Mouse (Mus musculus) spleen, adult 2 months (tissue): ENCODE results near the gene Thbs3. TPM values are rescaled to one million over a fixed set of nuclear protein-coding genes. Genes with fewer than 3 reads are reported as not detected.

Experiments
- DNase-seq, 2 experiments: peaks; one replicate each; pipeline versions ENCODE4 v3.0.0 to v3.0.0-alpha.2; 2012 to 2021; ENCODE audit warnings: low spot score in 2 of 2, low read depth in 1 of 2
- H3K27ac ChIP-seq: fragments of 200-500 bp; 2 replicates; pipeline ENCODE4 v1.5.1; 2012; ENCODE audit warnings: low read length, inconsistent platforms; ENCODE audit not compliant: insufficient read depth
- H3K27me3 ChIP-seq: fragments of 200-500 bp; 2 replicates; pipeline ENCODE4 v1.6.1; 2012; ENCODE audit warnings: mild to moderate bottlenecking, moderate library complexity, low read length, inconsistent platforms; ENCODE audit not compliant: control insufficient read depth, insufficient read depth
- H3K36me3 ChIP-seq: fragments of 200-500 bp; 2 replicates; pipeline ENCODE4 v1.6.1; 2012; ENCODE audit warnings: mild to moderate bottlenecking, low read length, inconsistent platforms; ENCODE audit not compliant: control insufficient read depth, insufficient read depth
- H3K4me1 ChIP-seq: fragments of 200-500 bp; 2 replicates; pipeline ENCODE4 v1.6.1; 2011; ENCODE audit warnings: inconsistent platforms; ENCODE audit not compliant: control insufficient read depth, insufficient read depth, insufficient read length
- H3K4me3 ChIP-seq: fragments of 200-500 bp; 2 replicates; pipeline ENCODE4 v1.5.1; 2011; ENCODE audit warnings: mild to moderate bottlenecking, inconsistent platforms; ENCODE audit not compliant: insufficient read depth, insufficient read length; ENCODE audit errors: extremely low read depth
- CTCF ChIP-seq: fragments of 200-500 bp; IDR thresholded peaks from 2 replicates; pipeline ENCODE4 v1.5.1; 2011; ENCODE audit warnings: mild to moderate bottlenecking, inconsistent platforms; ENCODE audit not compliant: insufficient read depth, insufficient read length, insufficient replicate concordance; ENCODE audit errors: extremely low read depth
- POLR2A ChIP-seq: fragments of 200-500 bp; IDR thresholded peaks from 2 replicates; pipeline ENCODE4 v1.6.1; 2011; ENCODE audit warnings: low read depth, low read length, inconsistent platforms
- WGBS: fragments of 180-500 bp; shearing (Covaris S2); methylation state at CpG from one replicate; pipeline ENCODE4 v1.1.7; 2018; 5-methylcytosine and 5-hydroxymethylcytosine counted together
- polyA plus RNA-seq: library from polyadenylated mRNA; depleted of rRNA; stranded (reverse); fragments of >200 nt; gene quantifications from 2 replicates; pipeline ENCODE4 v1.2.3, GENCODE M21; 2012

The Thbs3 gene
- polyA plus RNA-seq, 1 experiment = 3.4 TPM

- Histone ChIP-seq H3K27ac (peak within 1 kb of the TSS; percentile 51), H3K36me3 (no peaks in the 10 kb centered on the region), H3K27me3 (no peaks in the 10 kb centered on the region), H3K4me3 (peak within 1 kb of the TSS; percentile 90), H3K4me1 (peaks cover 32% of the 10 kb centered on the region)
- TF ChIP-seq POLR2A = no peak; the same call in 1 of the 2 replicates
- peak; percentile 88; the same call in 1 of the 2 replicates for TF ChIP-seq CTCF
- WGBS = under 1% methylated on average over 42 of the region's 42 CpGs
- DNase-seq = peak; percentile 78 to 83
These were observed 31.5 kb downstream of the Thbs3 start, which contains the start of gene Trim46 for GRCm38 (mm10) chr3:89246261-89247100. Trim46 (minus strand) TSS chr3:89246309.

DNA sequence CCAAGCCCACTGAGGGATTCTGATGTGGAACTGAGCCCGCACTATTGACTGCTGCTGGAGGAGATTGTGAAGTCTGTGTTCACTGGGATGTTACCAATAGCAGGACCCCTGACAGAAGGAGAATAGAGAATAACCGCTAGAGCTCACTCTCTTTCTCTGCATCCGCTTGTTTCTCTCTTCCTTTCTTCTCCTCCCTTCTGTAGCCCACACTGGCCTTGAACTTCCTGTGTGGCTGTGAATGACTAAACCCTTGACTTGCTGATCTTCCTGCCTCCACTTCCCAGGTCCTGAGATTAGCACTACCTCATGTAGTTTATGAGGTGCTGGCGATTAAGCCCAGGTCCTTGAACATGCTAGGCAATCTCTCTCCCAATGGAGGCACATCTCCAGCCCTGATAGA, 32.5 kb downstream of the Thbs3 start:
- TF ChIP-seq CTCF (no peak), POLR2A (no peak)
- no peak for DNase-seq
- 63% methylated on average over 4 of the region's 4 CpGs for WGBS
- Histone ChIP-seq H3K4me1 (peaks cover 36% of the 10 kb centered on the region), H3K27ac (no peak overlapping the region), H3K4me3 (no peak overlapping the region), H3K36me3 (no peaks in the 10 kb centered on the region), H3K27me3 (no peaks in the 10 kb centered on the region)

DNA sequence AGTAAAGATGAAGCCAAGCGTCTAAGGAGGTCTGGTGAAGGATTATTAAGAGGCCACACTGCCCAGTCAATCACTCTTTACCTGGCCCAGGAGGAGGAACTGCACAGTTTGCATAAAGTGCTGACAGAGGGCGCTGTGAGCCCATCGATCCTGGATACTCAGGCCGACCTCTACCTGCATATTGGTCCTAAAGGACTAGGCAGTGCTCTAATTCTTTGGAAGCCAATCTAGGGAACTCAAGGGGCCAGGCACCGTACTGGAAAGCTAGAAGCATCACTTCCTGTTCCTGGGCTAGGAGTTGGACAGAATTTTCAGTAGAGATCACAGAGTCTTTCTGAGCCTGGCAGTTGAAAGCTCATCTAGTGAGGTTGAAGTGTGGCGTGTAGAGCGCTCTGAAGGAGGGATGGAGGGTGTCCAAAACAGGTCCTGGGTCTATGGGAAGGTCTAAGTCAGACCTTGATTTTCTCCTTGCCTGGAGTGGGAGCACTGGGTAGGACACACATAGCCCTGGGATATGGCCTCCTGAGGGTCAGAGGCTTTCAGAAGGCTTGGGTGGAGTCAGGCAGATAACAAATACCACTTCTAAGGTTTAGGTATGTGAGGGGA, 35.6 kb downstream of the Thbs3 start:
- Histone ChIP-seq H3K27me3 (no peaks in the 10 kb centered on the region), H3K4me3 (no peak overlapping the region), H3K27ac (peak overlapping the region; percentile 82), H3K36me3 (no peaks in the 10 kb centered on the region), H3K4me1 (peaks cover 23% of the 10 kb centered on the region)
- peak in 1 of 2 experiments; percentile 79 for DNase-seq
- WGBS = 16% methylated on average over 7 of the region's 7 CpGs
- TF ChIP-seq CTCF (peak; percentile 87; the same call in 1 of the 2 replicates), POLR2A (no peak)

DNA sequence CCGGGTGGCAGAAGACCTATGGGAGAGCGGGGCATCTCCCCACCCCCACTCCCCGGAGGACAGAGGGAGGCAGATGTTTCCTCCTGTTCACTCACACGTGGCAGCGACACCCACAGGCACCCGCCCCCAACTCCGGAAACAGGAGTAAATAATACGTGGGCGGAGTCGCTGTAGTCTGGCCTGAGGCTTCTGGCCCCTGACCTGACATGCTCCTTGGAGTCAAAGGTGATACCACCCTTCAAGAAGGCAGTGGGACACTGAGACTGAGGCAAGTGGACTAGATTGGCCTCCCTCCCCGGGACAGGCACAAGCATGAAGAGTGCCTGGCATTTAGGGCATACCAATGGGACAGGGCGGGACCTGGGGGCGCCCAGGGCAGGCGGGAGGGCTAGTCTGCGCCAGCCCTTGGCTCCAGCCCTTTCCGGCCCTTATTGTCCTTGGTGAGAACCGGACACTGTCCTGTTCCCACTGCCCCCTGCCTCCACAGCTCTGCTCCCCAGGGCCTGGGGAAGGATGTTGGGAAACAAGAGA, 36.5 kb downstream of the Thbs3 start:
- Histone ChIP-seq H3K27ac (peak overlapping the region; percentile 87), H3K36me3 (no peaks in the 10 kb centered on the region), H3K4me1 (peaks cover 19% of the 10 kb centered on the region), H3K4me3 (peak overlapping the region; percentile 64), H3K27me3 (no peaks in the 10 kb centered on the region)
- 4% methylated on average over 17 of the region's 17 CpGs for WGBS
- no peak for TF ChIP-seq CTCF
- peak; percentile 64 for TF ChIP-seq POLR2A
- peak in 1 of 2 experiments; percentile 89 for DNase-seq

GRCm38 (mm10) chr3:89254994-89255393, 40.0 kb downstream of the Thbs3 start:
- Histone ChIP-seq H3K27ac (no peak overlapping the region), H3K27me3 (no peaks in the 10 kb centered on the region), H3K4me3 (no peak overlapping the region), H3K4me1 (peaks cover 14% of the 10 kb centered on the region), H3K36me3 (no peaks in the 10 kb centered on the region)
- WGBS = 90% methylated on average over 5 of the region's 5 CpGs
- no peak for DNase-seq
- no peak for TF ChIP-seq CTCF
- TF ChIP-seq POLR2A = no peak

- no peak overlapping the region for H3K4me3 ChIP-seq
- H3K36me3 ChIP-seq = no peaks in the 10 kb centered on the region
- no peak for DNase-seq
- WGBS = 72% methylated on average over 5 of the region's 5 CpGs
- no peak for TF ChIP-seq CTCF
- TF ChIP-seq POLR2A = no peak
- H3K4me1 ChIP-seq = peaks cover 6% of the 10 kb centered on the region; the same call in 1 of the 2 replicates
- no peaks in the 10 kb centered on the region for H3K27me3 ChIP-seq
- no peak overlapping the region for H3K27ac ChIP-seq
These were observed 41.2 kb downstream of the Thbs3 start for GRCm38 (mm10) chr3:89256177-89256576.

GRCm38 (mm10) chr3:89259076-89259475, 44.1 kb downstream of the Thbs3 start, which contains the start of gene Dpm3:
Dpm3 (plus strand) TSS chr3:89259358.
- no peak for DNase-seq
- no peak within 1 kb of the TSS for H3K4me3 ChIP-seq
- WGBS = 80% methylated on average over 7 of the region's 7 CpGs
- no peaks in the 10 kb centered on the region for H3K4me1 ChIP-seq
- H3K36me3 ChIP-seq = no peaks in the 10 kb centered on the region
- H3K27ac ChIP-seq = no peak within 1 kb of the TSS
- no peaks in the 10 kb centered on the region for H3K27me3 ChIP-seq
- TF ChIP-seq POLR2A = no peak
- no peak for TF ChIP-seq CTCF
